Mouse (Mus musculus) myocyte (in vitro differentiated cells): ENCODE results near the gene Eno4. TPM values are rescaled to one million over a fixed set of nuclear protein-coding genes. Genes with fewer than 3 reads are reported as not detected.

Experiments
- H3K27me3 ChIP-seq: one replicate; pipeline ENCODE4 v1.6.1; 2011; ENCODE audit not compliant: control insufficient read depth, insufficient read depth, insufficient read length
- H3K36me3 ChIP-seq: one replicate; pipeline ENCODE4 v1.6.1; 2011; ENCODE audit not compliant: control insufficient read depth, insufficient read depth
- H3K4me2 ChIP-seq: one replicate; pipeline ENCODE4 v1.6.1; 2011; ENCODE audit warnings: low read depth, control low read depth
- H3K4me3 ChIP-seq: one replicate; pipeline ENCODE4 v1.5.1; 2011; ENCODE audit warnings: mild to moderate bottlenecking, control low read depth, moderate library complexity
- H3K79me2 ChIP-seq: one replicate; pipeline ENCODE4 v1.6.1; 2011; ENCODE audit not compliant: control insufficient read depth, insufficient read depth
- H3ac ChIP-seq: one replicate; pipeline ENCODE4 v1.6.1; 2011; ENCODE audit not compliant: control insufficient read depth, insufficient read length
- CEBPB ChIP-seq: IDR thresholded peaks from 2 replicates; pipeline ENCODE4 v1.6.1; 2011; ENCODE audit warnings: mild to moderate bottlenecking, moderate library complexity; ENCODE audit not compliant: poor library complexity, insufficient read depth, severe bottlenecking
- E2F4 ChIP-seq: IDR thresholded peaks from one replicate; pipeline ENCODE4 v1.6.1; 2011; ENCODE audit warnings: mild to moderate bottlenecking, control low read depth, moderate library complexity; ENCODE audit not compliant: insufficient read depth
- MAX ChIP-seq: IDR thresholded peaks from one replicate; pipeline ENCODE4 v1.6.1; 2011; ENCODE audit warnings: low read depth, mild to moderate bottlenecking, control low read depth
- MYOD1 ChIP-seq, 3 experiments: IDR thresholded peaks; one replicate each; pipeline ENCODE4 v1.6.1; 2011; ENCODE audit warnings: control low read depth in 2 of 3, low read depth in 2 of 3, mild to moderate bottlenecking in 2 of 3, moderate library complexity in 1 of 3; ENCODE audit not compliant: insufficient read length in 2 of 3, control insufficient read depth in 1 of 3
- MYOG ChIP-seq, 3 experiments: IDR thresholded peaks; one replicate each; pipeline ENCODE4 v1.6.1; 2011; ENCODE audit warnings: control low read depth in 2 of 3, low read depth in 2 of 3, mild to moderate bottlenecking in 2 of 3; ENCODE audit not compliant: insufficient read length in 2 of 3, control insufficient read depth in 1 of 3, insufficient read depth in 1 of 3
- POLR2A ChIP-seq: IDR thresholded peaks from one replicate; pipeline ENCODE4 v1.6.1; 2011; ENCODE audit warnings: low read depth, mild to moderate bottlenecking, control low read depth, moderate library complexity; ENCODE audit not compliant: insufficient read length
- POLR2AphosphoS2 ChIP-seq: IDR thresholded peaks from one replicate; pipeline ENCODE4 v1.6.1; 2011; ENCODE audit warnings: low read depth, control low read depth; ENCODE audit not compliant: insufficient read length
- REST ChIP-seq: IDR thresholded peaks from one replicate; pipeline ENCODE4 v1.6.1; 2011; ENCODE audit warnings: mild to moderate bottlenecking, control low read depth, moderate library complexity; ENCODE audit not compliant: insufficient read depth, insufficient read length
- SRF ChIP-seq: IDR thresholded peaks from one replicate; pipeline ENCODE4 v1.6.1; 2011; ENCODE audit warnings: low read depth; ENCODE audit not compliant: control insufficient read depth, insufficient read length
- TCF12 ChIP-seq: IDR thresholded peaks from one replicate; pipeline ENCODE4 v1.6.1; 2011; ENCODE audit warnings: mild to moderate bottlenecking, control low read depth; ENCODE audit not compliant: poor library complexity, insufficient read depth, severe bottlenecking
- TCF3 ChIP-seq: IDR thresholded peaks from one replicate; pipeline ENCODE4 v1.6.1; 2011; ENCODE audit warnings: low read depth, control low read depth; ENCODE audit not compliant: insufficient read length
- USF1 ChIP-seq: IDR thresholded peaks from one replicate; pipeline ENCODE4 v1.6.1; 2011; ENCODE audit warnings: low read depth, mild to moderate bottlenecking, control low read depth, moderate library complexity
- polyA plus RNA-seq: library from polyadenylated mRNA; unstranded; fragments of >200 nt; fragmentation: generic; extraction: Trizol; gene quantifications from one replicate; pipeline ENCODE4 v1.2.1, GENCODE M21; 2012; ENCODE audit warnings: missing spikeins

Gene Eno4
- polyA plus RNA-seq, 1 experiment = 0.13 TPM

GRCm38 (mm10) chr19:59006577-59007340 is 63.5 kb downstream of the Eno4 start:
- no peak overlapping the region for H3K4me3 ChIP-seq
- H3K27me3 ChIP-seq = peaks cover 23% of the 10 kb centered on the region
- TF ChIP-seq USF1 (no peak), SRF (no peak), TCF3 (no peak), MAX (no peak), POLR2A (no peak), CEBPB (no peak), TCF12 (no peak), E2F4 (no peak), MYOD1 (IDR thresholded peaks at IDR 0.05; ENCODE audit: control insufficient read depth in 1 of 3, insufficient read length in 2 of 3, low read depth in 2 of 3) (no peak), MYOG (IDR thresholded peaks at IDR 0.05; ENCODE audit: control insufficient read depth in 1 of 3, insufficient read depth in 1 of 3, insufficient read length in 2 of 3, low read depth in 2 of 3) (no peak), REST (no peak), POLR2AphosphoS2 (no peak)
- no peaks in the 10 kb centered on the region for H3K36me3 ChIP-seq
- H3K79me2 ChIP-seq = no peaks in the 10 kb centered on the region
- H3ac ChIP-seq = no peak overlapping the region
- H3K4me2 ChIP-seq = no peak overlapping the region

- Histone ChIP-seq H3K4me3 (no peak overlapping the region), H3K36me3 (no peaks in the 10 kb centered on the region), H3K79me2 (no peaks in the 10 kb centered on the region), H3ac (no peak overlapping the region), H3K4me2 (no peak overlapping the region), H3K27me3 (peaks cover 19% of the 10 kb centered on the region)
- TF ChIP-seq SRF (no peak), USF1 (no peak), MAX (no peak), TCF3 (no peak), POLR2A (no peak), MYOD1 (IDR thresholded peaks at IDR 0.05; ENCODE audit: control insufficient read depth in 1 of 3, insufficient read length in 2 of 3, low read depth in 2 of 3) (no peak)
Measured at GRCm38 (mm10) chr19:59010802-59011201, 67.6 kb downstream of the Eno4 start.

Other genes starting within 250 kb of the Eno4 start
- gene Pnliprp1, start 214.5 kb upstream of the Eno4 start, polyA plus RNA-seq = not detected
- gene Pnliprp2, start 183.7 kb upstream of the Eno4 start, polyA plus RNA-seq = not detected
- not detected for gene 1700019N19Rik, start 149.0 kb upstream of the Eno4 start, polyA plus RNA-seq
- 6.6 TPM for gene Hspa12a, start 229 bp downstream of the Eno4 start, polyA plus RNA-seq
- 0.10 TPM for gene Shtn1, start 132.7 kb downstream of the Eno4 start, polyA plus RNA-seq
- gene Vax1, start 226.6 kb downstream of the Eno4 start, polyA plus RNA-seq = not detected